Mouse (Mus musculus) limb, embryonic 13.5 days (tissue): ENCODE results near the gene Tdrd1. TPM values are rescaled to one million over a fixed set of nuclear protein-coding genes. Genes with fewer than 3 reads are reported as not detected.

Source experiments
- ATAC-seq: fragments of 200-750 bp; cut with Nextera tagmentation; 2 replicates; pipeline ENCODE4 v1.8.0; 2017; ENCODE audit warnings: low read depth, moderate number of reproducible peaks, moderate TSS enrichment; ENCODE audit not compliant: low FRiP score
- H3K27ac ChIP-seq: fragments of 300-500 bp; sonication (generic); 2 replicates; pipeline ENCODE4 v1.5.1; 2015; ENCODE audit warnings: inconsistent platforms, mild to moderate bottlenecking, moderate library complexity
- H3K27me3 ChIP-seq: fragments of 300-500 bp; sonication (generic); 2 replicates; pipeline ENCODE4 v1.6.1; 2015; ENCODE audit warnings: mild to moderate bottlenecking, inconsistent platforms
- H3K36me3 ChIP-seq: fragments of 300-500 bp; sonication (generic); 2 replicates; pipeline ENCODE4 v1.6.1; 2015; ENCODE audit warnings: inconsistent platforms, mild to moderate bottlenecking, moderate library complexity
- H3K4me1 ChIP-seq: fragments of 300-500 bp; sonication (generic); 2 replicates; pipeline ENCODE4 v1.6.1; 2015; ENCODE audit warnings: inconsistent platforms
- H3K4me2 ChIP-seq: fragments of 300-500 bp; sonication (generic); replicated peaks from 2 replicates; pipeline ENCODE4 v1.6.1; 2015; ENCODE audit warnings: inconsistent platforms, mild to moderate bottlenecking, moderate library complexity
- H3K4me3 ChIP-seq: fragments of 300-500 bp; sonication (generic); 2 replicates; pipeline ENCODE4 v1.5.1; 2015; ENCODE audit warnings: moderate library complexity, mild to moderate bottlenecking, inconsistent platforms
- H3K9ac ChIP-seq: fragments of 300-500 bp; sonication (generic); 2 replicates; pipeline ENCODE4 v1.6.1; 2015; ENCODE audit warnings: mild to moderate bottlenecking, inconsistent platforms
- H3K9me3 ChIP-seq: fragments of 300-500 bp; sonication (generic); 2 replicates; pipeline ENCODE4 v1.6.1; 2016; ENCODE audit warnings: inconsistent platforms
- WGBS: fragments of 180-500 bp; shearing (Covaris S2); methylation state at CpG from one replicate; pipeline ENCODE4 v1.1.7; 2015; 5-methylcytosine and 5-hydroxymethylcytosine counted together
- polyA plus RNA-seq: library from polyadenylated mRNA; unstranded; fragments of >200 nt; fragmentation: Nextera tagmentation; extraction: Ambion mirVana; gene quantifications from 2 replicates; pipeline ENCODE4 v1.2.1, GENCODE M21; 2015

The Tdrd1 gene
- polyA plus RNA-seq, 1 experiment from 2014 or later = 2.2 TPM

DNA sequence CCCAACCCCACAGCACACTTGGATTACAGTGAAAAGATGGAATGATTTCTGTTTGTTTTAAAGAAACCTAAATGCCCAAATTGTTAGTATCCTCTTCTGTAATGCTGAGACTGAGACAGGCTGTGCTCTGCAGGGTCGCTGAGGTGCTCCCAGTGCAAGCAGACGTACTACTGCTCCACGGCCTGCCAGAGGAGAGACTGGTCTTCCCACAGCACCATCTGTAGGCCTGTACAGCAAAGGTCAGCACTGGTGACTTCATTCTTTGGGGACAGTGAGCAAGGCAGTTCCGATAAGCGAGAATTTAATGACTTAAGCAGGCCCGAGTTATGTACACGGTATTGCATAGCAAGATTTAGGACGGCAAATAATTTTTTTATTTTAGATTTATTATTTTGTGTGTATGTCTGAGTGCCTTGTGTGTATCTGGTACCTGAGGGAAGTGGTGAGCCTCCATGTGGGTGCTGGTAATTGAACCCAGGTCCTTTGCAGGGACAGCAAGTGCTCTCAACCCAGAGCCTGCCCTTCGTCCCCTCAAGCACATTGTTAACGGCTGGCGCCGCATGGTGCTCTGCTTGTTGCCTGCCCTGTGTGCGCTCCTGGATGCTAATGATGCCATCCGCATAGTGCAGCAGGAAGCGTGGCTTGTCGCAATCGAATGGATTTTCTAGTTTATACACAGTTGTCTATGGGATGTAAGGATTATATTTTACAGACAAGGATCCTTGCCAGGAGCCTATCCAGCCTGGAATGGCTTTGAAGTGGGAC is 13.1 kb downstream of the Tdrd1 start:
- 31% methylated on average over 17 of the region's 17 CpGs for WGBS
- H3K9me3 ChIP-seq = no peaks in the 10 kb centered on the region
- 0 out of 2 replicates have a peak, but pooled peaks cover 3% of the 10 kb centered on the region for H3K27me3 ChIP-seq
- no peak overlapping the region for H3K4me3 ChIP-seq
- H3K4me2 ChIP-seq = peak overlapping the region; percentile 37
- H3K9ac ChIP-seq = no peak overlapping the region; the same call in 1 of the 2 replicates
- H3K27ac ChIP-seq = no peak overlapping the region; the same call in 1 of the 2 replicates
- peaks cover 26% of the 10 kb centered on the region for H3K4me1 ChIP-seq
- H3K36me3 ChIP-seq = no peaks in the 10 kb centered on the region
- ATAC-seq = no peak; the same call in 1 of the 2 replicates

- H3K27ac ChIP-seq = no peak overlapping the region
- peaks cover 4% of the 10 kb centered on the region; the same call in 1 of the 2 replicates for H3K36me3 ChIP-seq
- H3K9ac ChIP-seq = no peak overlapping the region
- H3K27me3 ChIP-seq = peaks cover 15% of the 10 kb centered on the region; the same call in 1 of the 2 replicates
- H3K4me1 ChIP-seq = peaks cover 17% of the 10 kb centered on the region
- no peak for ATAC-seq
- 90% methylated on average over 12 of the region's 12 CpGs for whole genome bisulfite sequencing
- H3K4me2 ChIP-seq = no peak overlapping the region
- no peak overlapping the region for H3K4me3 ChIP-seq
- H3K9me3 ChIP-seq = 0 out of 2 replicates have a peak, but pooled peaks cover 11% of the 10 kb centered on the region
These were observed 17.0 kb downstream of the Tdrd1 start for GRCm38 (mm10) chr19:56842974-56843373.

- peaks cover 7% of the 10 kb centered on the region; the same call in 1 of the 2 replicates for H3K9me3 ChIP-seq
- H3K27ac ChIP-seq = no peak overlapping the region
- H3K36me3 ChIP-seq = no peaks in the 10 kb centered on the region
- no peak overlapping the region for H3K4me3 ChIP-seq
- H3K4me1 ChIP-seq = peaks cover 4% of the 10 kb centered on the region; the same call in 1 of the 2 replicates
- ATAC-seq = no peak
- H3K4me2 ChIP-seq = no peak overlapping the region
- H3K27me3 ChIP-seq = no peaks in the 10 kb centered on the region
- H3K9ac ChIP-seq = no peak overlapping the region
These were observed 26.6 kb downstream of the Tdrd1 start for GRCm38 (mm10) chr19:56852590-56852989.

DNA sequence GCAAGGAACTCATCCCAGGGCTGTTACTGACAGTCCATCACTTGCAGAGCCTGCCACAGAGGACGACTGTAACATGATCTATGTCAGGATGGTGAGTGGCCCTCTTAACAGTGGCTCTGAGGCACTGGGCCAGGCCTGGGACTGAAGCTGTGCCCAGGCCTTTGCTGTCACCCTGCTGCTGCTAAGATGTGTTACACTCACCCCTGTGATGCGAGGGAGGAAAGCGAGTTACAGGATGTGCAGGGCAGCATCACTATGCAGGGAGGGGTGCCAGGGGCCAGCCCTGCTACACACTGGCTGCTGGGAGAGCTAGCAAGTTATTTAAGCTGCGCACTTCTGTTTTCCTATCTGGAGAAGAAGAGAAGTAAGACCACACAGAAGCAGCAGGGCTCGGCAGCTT is 30.4 kb downstream of the Tdrd1 start:
- Histone ChIP-seq H3K4me3 (no peak overlapping the region), H3K36me3 (no peaks in the 10 kb centered on the region), H3K9me3 (no peaks in the 10 kb centered on the region), H3K27me3 (no peaks in the 10 kb centered on the region), H3K4me2 (no peak overlapping the region), H3K9ac (no peak overlapping the region), H3K4me1 (peaks cover 10% of the 10 kb centered on the region), H3K27ac (no peak overlapping the region)
- ATAC-seq = no peak
- WGBS = 40% methylated on average over 5 of the region's 5 CpGs

DNA sequence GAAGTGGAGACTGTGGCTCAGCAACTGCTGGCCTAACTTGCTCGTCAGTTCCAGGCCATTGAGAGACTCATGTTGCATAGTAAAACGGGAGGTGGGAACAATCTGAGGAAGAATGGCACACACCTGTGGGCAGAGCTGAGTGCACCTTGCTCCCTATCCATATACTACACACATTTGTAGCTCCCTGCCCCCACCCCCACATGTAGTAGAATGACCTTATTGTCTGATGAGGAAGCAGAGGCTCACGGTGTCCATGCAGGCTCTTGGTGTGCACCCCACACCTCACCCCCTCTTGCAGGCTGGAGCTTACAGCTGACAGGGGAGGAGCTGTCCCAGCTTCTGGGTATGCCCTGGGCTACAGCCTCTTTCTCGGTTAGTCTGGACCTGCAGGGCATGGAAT is 41.7 kb downstream of the Tdrd1 start:
- H3K27me3 ChIP-seq = peaks cover 34% of the 10 kb centered on the region
- no peak overlapping the region for H3K9ac ChIP-seq
- no peaks in the 10 kb centered on the region for H3K36me3 ChIP-seq
- no peaks in the 10 kb centered on the region for H3K9me3 ChIP-seq
- no peak overlapping the region for H3K4me3 ChIP-seq
- H3K4me2 ChIP-seq = no peak overlapping the region
- H3K4me1 ChIP-seq = no peaks in the 10 kb centered on the region
- H3K27ac ChIP-seq = no peak overlapping the region
- ATAC-seq = no peak
- WGBS = 55% methylated on average over 4 of the region's 4 CpGs

- WGBS = 3% methylated on average over 71 of the region's 71 CpGs
- peak; percentile 45; the same call in 1 of the 2 replicates for ATAC-seq
- Histone ChIP-seq H3K9ac (peak within 1 kb of the TSS; percentile 65), H3K4me1 (peaks cover 38% of the 10 kb centered on the region), H3K36me3 (no peaks in the 10 kb centered on the region), H3K27me3 (peaks cover 77% of the 10 kb centered on the region), H3K4me3 (peak within 1 kb of the TSS; percentile 47), H3K9me3 (no peaks in the 10 kb centered on the region), H3K4me2 (peak within 1 kb of the TSS; percentile 80), H3K27ac (no peak within 1 kb of the TSS)
These were observed 48.0 kb downstream of the Tdrd1 start, which contains the start of gene Vwa2 for GRCm38 (mm10) chr19:56873816-56874600. Gene Vwa2 (plus strand): TSS chr19:56874249.

DNA sequence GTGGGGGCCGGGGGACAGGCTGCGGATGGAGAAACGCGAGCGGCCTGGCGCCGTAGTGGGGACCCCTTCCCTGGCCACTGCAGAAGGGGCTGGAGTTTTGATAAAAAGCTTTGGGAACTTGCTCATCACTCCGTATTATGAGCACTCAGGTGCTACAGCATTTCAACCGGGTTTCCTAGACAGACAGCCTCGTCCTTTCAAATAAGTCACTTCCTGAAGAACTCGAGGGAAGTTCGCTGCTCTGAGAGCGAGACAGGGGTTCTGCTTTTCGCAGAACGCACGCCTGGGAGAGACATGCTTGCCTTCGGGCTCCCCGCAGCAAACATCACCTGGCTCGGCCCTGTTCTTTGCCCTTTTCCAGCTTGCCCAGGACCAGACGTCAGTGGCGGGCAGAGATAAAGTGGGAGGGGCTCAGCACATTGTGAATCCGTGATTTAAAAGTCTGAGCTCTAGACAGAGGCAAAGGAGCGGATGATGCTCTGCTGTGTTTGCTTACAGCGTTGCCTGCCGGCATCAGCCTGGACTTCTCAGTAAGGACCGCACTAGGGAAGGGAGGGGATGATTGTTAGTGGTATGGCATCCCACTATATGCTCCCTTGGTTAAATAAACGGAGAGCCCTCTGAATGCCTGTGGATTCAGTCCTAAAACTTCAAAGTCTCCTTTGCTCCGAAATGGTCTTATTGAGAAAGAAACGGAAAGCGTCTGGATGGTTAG is 48.7 kb downstream of the Tdrd1 start:
- H3K27me3 ChIP-seq = peaks cover 77% of the 10 kb centered on the region
- H3K27ac ChIP-seq = no peak overlapping the region
- peak overlapping the region; percentile 47 for H3K4me3 ChIP-seq
- 7% methylated on average over 30 of the region's 30 CpGs for WGBS
- peak; percentile 39; the same call in 1 of the 2 replicates for ATAC-seq
- peak overlapping the region; percentile 65 for H3K9ac ChIP-seq
- no peaks in the 10 kb centered on the region for H3K36me3 ChIP-seq
- H3K4me1 ChIP-seq = peaks cover 42% of the 10 kb centered on the region
- H3K9me3 ChIP-seq = no peaks in the 10 kb centered on the region
- H3K4me2 ChIP-seq = peak overlapping the region; percentile 80

DNA sequence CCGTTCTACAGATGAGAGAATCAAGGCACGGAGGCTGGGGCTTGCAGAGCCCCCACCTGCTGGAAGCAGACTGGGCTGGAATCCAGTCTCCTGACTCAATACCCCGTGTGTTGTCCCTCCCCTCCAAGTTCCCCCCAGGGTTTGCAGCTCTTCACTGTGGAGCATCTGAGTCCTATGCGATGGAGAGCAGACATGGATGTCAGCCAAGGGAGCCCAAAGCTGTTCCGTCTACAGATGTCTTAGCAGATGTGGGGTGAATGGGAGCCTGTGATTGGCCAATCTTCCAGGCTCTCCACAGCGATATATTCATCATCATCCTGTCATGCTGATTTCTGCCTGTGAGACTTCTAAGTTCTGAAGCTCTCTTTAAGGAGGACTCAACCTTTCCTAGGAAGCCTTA is 51.4 kb downstream of the Tdrd1 start:
- no peaks in the 10 kb centered on the region for H3K36me3 ChIP-seq
- H3K4me2 ChIP-seq = no peak overlapping the region
- peaks cover 61% of the 10 kb centered on the region for H3K27me3 ChIP-seq
- no peak overlapping the region for H3K9ac ChIP-seq
- 52% methylated on average over 6 of the region's 6 CpGs for WGBS
- H3K27ac ChIP-seq = no peak overlapping the region
- H3K9me3 ChIP-seq = no peaks in the 10 kb centered on the region
- H3K4me1 ChIP-seq = peaks cover 61% of the 10 kb centered on the region
- no peak overlapping the region for H3K4me3 ChIP-seq
- no peak for ATAC-seq

GRCm38 (mm10) chr19:56887879-56888278 is 61.9 kb downstream of the Tdrd1 start:
- no peak overlapping the region for H3K4me3 ChIP-seq
- H3K4me1 ChIP-seq = peaks cover 40% of the 10 kb centered on the region
- H3K9me3 ChIP-seq = no peaks in the 10 kb centered on the region
- 71% methylated on average over 10 of the region's 10 CpGs for WGBS
- no peak for ATAC-seq
- H3K27ac ChIP-seq = no peak overlapping the region; the same call in 1 of the 2 replicates
- H3K9ac ChIP-seq = no peak overlapping the region
- no peaks in the 10 kb centered on the region for H3K27me3 ChIP-seq
- H3K36me3 ChIP-seq = no peaks in the 10 kb centered on the region
- no peak overlapping the region for H3K4me2 ChIP-seq

GRCm38 (mm10) chr19:56888654-56889053 is 62.6 kb downstream of the Tdrd1 start:
- no peak overlapping the region for H3K9ac ChIP-seq
- H3K27ac ChIP-seq = peak overlapping the region; percentile 29; the same call in 1 of the 2 replicates
- 29% methylated on average over 5 of the region's 5 CpGs for WGBS
- peak; percentile 48 for ATAC-seq
- no peak overlapping the region for H3K4me3 ChIP-seq
- no peaks in the 10 kb centered on the region for H3K36me3 ChIP-seq
- peaks cover 33% of the 10 kb centered on the region for H3K4me1 ChIP-seq
- no peaks in the 10 kb centered on the region for H3K9me3 ChIP-seq
- no peaks in the 10 kb centered on the region for H3K27me3 ChIP-seq
- no peak overlapping the region for H3K4me2 ChIP-seq

GRCm38 (mm10) chr19:56891438-56891837 is 65.4 kb downstream of the Tdrd1 start:
- no peak overlapping the region for H3K4me2 ChIP-seq
- no peak overlapping the region for H3K4me3 ChIP-seq
- no peak overlapping the region for H3K9ac ChIP-seq
- H3K27me3 ChIP-seq = no peaks in the 10 kb centered on the region
- ATAC-seq = 0 out of 2 replicates have a peak, but pooled peaks have one; percentile 46
- 49% methylated on average over 2 of the region's 2 CpGs for WGBS
- H3K36me3 ChIP-seq = no peaks in the 10 kb centered on the region
- peaks cover 29% of the 10 kb centered on the region for H3K4me1 ChIP-seq
- H3K9me3 ChIP-seq = no peaks in the 10 kb centered on the region
- H3K27ac ChIP-seq = no peak overlapping the region
